ENCODE assay signal across 11 mouse cellular contexts in the genomic region with DNA sequence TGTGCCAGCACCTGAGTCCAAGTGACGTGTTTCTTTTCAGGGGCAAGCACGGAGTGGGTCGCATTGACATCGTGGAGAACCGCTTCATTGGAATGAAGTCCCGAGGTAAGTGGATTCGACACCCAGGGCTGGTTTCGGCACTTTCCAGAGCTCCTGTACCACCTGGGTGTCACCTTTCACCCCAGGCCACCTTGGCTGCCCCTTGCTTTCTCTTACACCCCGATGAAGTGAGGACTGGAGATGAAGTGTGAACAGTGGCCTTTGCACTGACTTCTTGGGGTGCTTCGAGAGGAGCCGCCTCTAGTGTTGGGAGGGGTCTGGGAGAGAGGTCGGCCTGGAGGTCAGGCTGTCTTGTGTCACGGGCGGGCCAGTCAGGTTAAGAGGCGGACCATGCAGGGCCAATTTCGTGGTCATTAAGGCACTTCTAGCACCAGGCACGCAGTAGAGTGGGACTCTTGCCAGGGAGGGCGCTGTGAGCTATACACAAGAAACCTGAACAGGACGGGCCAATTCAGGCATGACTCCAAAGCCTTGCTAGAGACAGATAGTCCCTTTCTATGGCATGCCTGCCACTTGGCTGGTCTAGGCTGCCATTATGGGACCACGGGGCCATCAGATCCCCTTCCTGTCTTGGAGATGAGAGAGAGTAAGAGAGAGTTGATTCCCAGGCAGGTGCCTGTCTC. TPM values are rescaled to one million over a fixed set of nuclear protein-coding genes. Genes with fewer than 3 reads are reported as not detected.
A peak's percentile ranks its signal among the peaks of the same experiment; 100 is the strongest.
DNase-seq lines count a peak whose midpoint lies in the region; ATAC-seq and TF ChIP-seq lines count a peak whose summit lies in the region.
"Had no signal": no experiment of that assay in that cellular context is flagged by ENCODE, and none has a peak within 500 bp of the region (broad histone marks: within the 10 kb centered on the region; RNA-seq: fewer than 3 reads in every experiment).

No protein-coding gene starts in this region.

- peaks cover 100% of the 10 kb centered on the region for H3K27me3 ChIP-seq in hindbrain, embryonic 10.5 days (ENCODE audit: insufficient read depth, poor library complexity, severe bottlenecking)
- H3K27me3 ChIP-seq in hindbrain, embryonic 16.5 days (replicated peaks; ENCODE audit: control insufficient read depth, insufficient read depth, low read length), result peaks cover 29% of the 10 kb centered on the region
- 0 out of 2 replicates have a peak, but pooled peaks cover 26% of the 10 kb centered on the region for H3K27me3 ChIP-seq in hindbrain, postnatal 0 days (ENCODE audit: insufficient read depth, low read length)

- peak overlapping the region; percentile 37; the same call in 1 of the 2 replicates for H3K27ac ChIP-seq in hindbrain, embryonic 10.5 days
- no peak overlapping the region for H3K27ac ChIP-seq in hindbrain, embryonic 16.5 days (ENCODE audit: low read depth, low read length)
- no peak overlapping the region for H3K27ac ChIP-seq in hindbrain, postnatal 0 days
- H3K27ac ChIP-seq: embryonic facial prominence, embryonic 13.5 days; heart, embryonic 13.5 days had no signal

- H3K9ac ChIP-seq in hindbrain, embryonic 16.5 days (ENCODE audit: low read depth, low read length), result no peak overlapping the region
- H3K9ac ChIP-seq in hindbrain, postnatal 0 days (replicated peaks; ENCODE audit: low read length), result no peak overlapping the region
- H3K9ac ChIP-seq: embryonic facial prominence, embryonic 13.5 days; heart, embryonic 13.5 days had no signal

- TF ChIP-seq CTCF in hindbrain, postnatal 0 days (IDR thresholded peaks at IDR 0.05; ENCODE audit: low read depth), result peak; percentile 49

- WGBS in hindbrain, embryonic 10.5 days, result 43% methylated on average over 20 of the region's 20 CpGs
- WGBS in hindbrain, embryonic 16.5 days, result 40% methylated on average over 20 of the region's 20 CpGs
- 37% methylated on average over 20 of the region's 20 CpGs for WGBS in hindbrain, postnatal 0 days

- no peaks in the 10 kb centered on the region for H3K36me3 ChIP-seq in hindbrain, embryonic 10.5 days
- no peaks in the 10 kb centered on the region for H3K36me3 ChIP-seq in hindbrain, embryonic 16.5 days (ENCODE audit: control insufficient read depth, insufficient read depth, low read length)
- H3K36me3 ChIP-seq in hindbrain, postnatal 0 days (ENCODE audit: insufficient read depth, low read length), result no peaks in the 10 kb centered on the region
- H3K36me3 ChIP-seq: embryonic facial prominence, embryonic 13.5 days; heart, embryonic 13.5 days had no signal

- no peaks in the 10 kb centered on the region for H3K9me3 ChIP-seq in hindbrain, embryonic 10.5 days
- no peaks in the 10 kb centered on the region for H3K9me3 ChIP-seq in hindbrain, embryonic 16.5 days (ENCODE audit: control insufficient read depth, low read length)
- no peaks in the 10 kb centered on the region for H3K9me3 ChIP-seq in hindbrain, postnatal 0 days (ENCODE audit: low read length)
- H3K9me3 ChIP-seq: embryonic facial prominence, embryonic 13.5 days; heart, embryonic 13.5 days had no signal

- peak; percentile 67 for DNase-seq in hindbrain, embryonic 10.5 days (ENCODE audit: low spot score)
- DNase-seq in 416B (ENCODE audit: low read depth) (peak; percentile 8), ZHBTc4 (ENCODE audit: low read depth, low spot score) (peak; percentile 62)
- DNase-seq in hindbrain, postnatal 0 days (ENCODE audit: low spot score), result peak; percentile 80
- no peak for DNase-seq in frontal cortex, postnatal 25 days (ENCODE audit: low spot score in 2 of 2)
- DNase-seq in urinary bladder, adult 18-20 months (ENCODE audit: low spot score in 2 of 2), result no peak
- DNase-seq in layer of hippocampus, postnatal 14 days (ENCODE audit: low spot score in 2 of 2), result no peak

- no peak overlapping the region for H3K4me3 ChIP-seq in hindbrain, embryonic 10.5 days
- no peak overlapping the region for H3K4me3 ChIP-seq in hindbrain, embryonic 16.5 days (ENCODE audit: low read length)
- no peak overlapping the region for H3K4me3 ChIP-seq in hindbrain, postnatal 0 days (ENCODE audit: low read length)
- H3K4me3 ChIP-seq: embryonic facial prominence, embryonic 13.5 days; heart, embryonic 13.5 days had no signal

- H3K4me1 ChIP-seq in hindbrain, embryonic 10.5 days (replicated peaks), result peaks cover 96% of the 10 kb centered on the region
- peaks cover 23% of the 10 kb centered on the region for H3K4me1 ChIP-seq in hindbrain, embryonic 16.5 days (ENCODE audit: control insufficient read depth, insufficient read depth, low read depth, low read length)
- 0 out of 2 replicates have a peak, but pooled peaks cover 13% of the 10 kb centered on the region for H3K4me1 ChIP-seq in hindbrain, postnatal 0 days (ENCODE audit: insufficient read depth, low read length)
- H3K4me1 ChIP-seq: heart, embryonic 13.5 days had no signal

- no peak for ATAC-seq in hindbrain, embryonic 16.5 days
- ATAC-seq in hindbrain, postnatal 0 days, result peak; percentile 36; the same call in 1 of the 2 replicates
- ATAC-seq: Patski had no signal

- no peak overlapping the region for H3K4me2 ChIP-seq in hindbrain, embryonic 16.5 days (ENCODE audit: low read length)
- no peak overlapping the region for H3K4me2 ChIP-seq in hindbrain, postnatal 0 days (ENCODE audit: low read depth, low read length)
- H3K4me2 ChIP-seq: embryonic facial prominence, embryonic 13.5 days; heart, embryonic 13.5 days had no signal

RNA-seq across cellular contexts. Expression of gene Ass1, which starts 31.6 kb away (rescaled TPM):
- 11.8 and 15.0 TPM in 2 replicates for polyA plus RNA-seq in hindbrain, embryonic 10.5 days (2016; fragmentation: Nextera tagmentation; extraction: Ambion mirVana)
- 13.0 and 16.1 TPM in 2 replicates for polyA plus RNA-seq in hindbrain, embryonic 16.5 days (2015; fragmentation: Nextera tagmentation; extraction: Ambion mirVana)
- total RNA-seq in hindbrain, postnatal 0 days (2014; rRNA removed), result 25.3 and 33.3 TPM in 2 replicates
- 28.9 and 29.0 TPM in 2 replicates for polyA plus RNA-seq in hindbrain, postnatal 0 days (2015; fragmentation: Nextera tagmentation; extraction: Ambion mirVana)
- total RNA-seq in layer of hippocampus, postnatal 14 days (2021), result 10 to 100 TPM in 1 of 2 experiments, 1 to 10 TPM in 1; 9.8 to 10.0 TPM

Comparison
In these comparisons a context has a peak if more than half of its experiments do, and no peak if none do; other contexts are left out.
1. DNase-seq: peak in hindbrain, embryonic 10.5 days (single experiment), 416B (single experiment), ZHBTc4 (single experiment) and hindbrain, postnatal 0 days (single experiment); none in frontal cortex, postnatal 25 days (0 of 2), urinary bladder, adult 18-20 months (0 of 2) and layer of hippocampus, postnatal 14 days (0 of 2).